Mouse (Mus musculus) forebrain, embryonic 16.5 days (tissue): ENCODE measurements around the gene Kbtbd2. TPM values are rescaled to one million over a fixed set of nuclear protein-coding genes. Genes with fewer than 3 reads are reported as not detected.

Experiments
- ATAC-seq: fragments of 200-750 bp; cut with Nextera tagmentation; 2 replicates; pipeline ENCODE4 v1.8.0; 2017; ENCODE audit warnings: mild to moderate bottlenecking, moderate library complexity
- H3K27ac ChIP-seq: fragments of 300-500 bp; sonication (generic); 2 replicates; pipeline ENCODE4 v1.5.1; 2014; ENCODE audit warnings: low read length, control low read depth
- H3K27me3 ChIP-seq: fragments of 300-500 bp; sonication (generic); replicated peaks from 2 replicates; pipeline ENCODE4 v1.6.1; 2014; ENCODE audit warnings: low read length; ENCODE audit not compliant: control insufficient read depth, insufficient read depth
- H3K36me3 ChIP-seq: fragments of 300-500 bp; sonication (generic); 2 replicates; pipeline ENCODE4 v1.6.1; 2014; ENCODE audit not compliant: control insufficient read depth, insufficient read depth
- H3K4me1 ChIP-seq: fragments of 300-500 bp; sonication (generic); replicated peaks from 2 replicates; pipeline ENCODE4 v1.6.1; 2014; ENCODE audit warnings: low read length; ENCODE audit not compliant: control insufficient read depth, insufficient read depth
- H3K4me2 ChIP-seq: fragments of 300-500 bp; sonication (generic); 2 replicates; pipeline ENCODE4 v1.6.1; 2014; ENCODE audit warnings: mild to moderate bottlenecking, low read length, control low read depth
- H3K4me3 ChIP-seq: fragments of 300-500 bp; sonication (generic); replicated peaks from 2 replicates; pipeline ENCODE4 v1.5.1; 2014; ENCODE audit warnings: mild to moderate bottlenecking, low read length, control low read depth
- H3K9ac ChIP-seq: fragments of 300-500 bp; sonication (generic); replicated peaks from 2 replicates; pipeline ENCODE4 v1.6.1; 2014; ENCODE audit warnings: low read depth, low read length, control low read depth
- H3K9me3 ChIP-seq: fragments of 300-500 bp; sonication (generic); 2 replicates; pipeline ENCODE4 v1.6.1; 2016; ENCODE audit warnings: low read length; ENCODE audit not compliant: control insufficient read depth
- WGBS: fragments of 180-500 bp; shearing (Covaris S2); extraction: QIAGEN DNeasy Blood & Tissue Kit; methylation state at CpG from one replicate; pipeline ENCODE4 v1.1.7; 2014; 5-methylcytosine and 5-hydroxymethylcytosine counted together
- polyA plus RNA-seq: library from polyadenylated mRNA; unstranded; fragments of >200 nt; fragmentation: Nextera tagmentation; extraction: Ambion mirVana; gene quantifications from 2 replicates; pipeline ENCODE4 v1.2.1, GENCODE M21; 2015

Gene Kbtbd2
- 31.1 and 36.5 TPM in 2 replicates for polyA plus RNA-seq

GRCm38 (mm10) chr6:56797311-56798151, at the start of gene Kbtbd2:
Gene Kbtbd2 (minus strand): TSS chr6:56797813.
- no peaks in the 10 kb centered on the region for H3K27me3 ChIP-seq
- peaks cover 26% of the 10 kb centered on the region for H3K4me1 ChIP-seq

GRCm38 (mm10) chr6:56844365-56844764, 46.8 kb upstream of the Kbtbd2 start:
- H3K9me3 ChIP-seq, result no peaks in the 10 kb centered on the region
- no peak overlapping the region for H3K27ac ChIP-seq
- H3K36me3 ChIP-seq, result no peaks in the 10 kb centered on the region
- no peak overlapping the region for H3K9ac ChIP-seq
- no peak overlapping the region for H3K4me2 ChIP-seq
- WGBS, result 94% methylated on average over 2 of the region's 2 CpGs
- no peak for ATAC-seq
- H3K27me3 ChIP-seq, result no peaks in the 10 kb centered on the region
- no peaks in the 10 kb centered on the region for H3K4me1 ChIP-seq
- H3K4me3 ChIP-seq, result no peak overlapping the region

More at GRCm38 (mm10) chr6:56797311-56798151, at the start of gene Kbtbd2:
- WGBS, result under 1% methylated on average over 94 of the region's 98 CpGs
- Histone ChIP-seq H3K27ac (peak within 1 kb of the TSS; percentile 99), H3K4me2 (peak within 1 kb of the TSS; percentile 94), H3K9me3 (no peaks in the 10 kb centered on the region), H3K4me3 (peak within 1 kb of the TSS; percentile 57), H3K9ac (peak within 1 kb of the TSS; percentile 93), H3K36me3 (no peaks in the 10 kb centered on the region)
- peak; percentile 94 for ATAC-seq

GRCm38 (mm10) chr6:56843229-56843628, 45.6 kb upstream of the Kbtbd2 start:
- Histone ChIP-seq H3K4me1 (no peaks in the 10 kb centered on the region), H3K4me2 (no peak overlapping the region), H3K9me3 (no peaks in the 10 kb centered on the region), H3K27ac (no peak overlapping the region), H3K27me3 (no peaks in the 10 kb centered on the region), H3K4me3 (no peak overlapping the region), H3K9ac (no peak overlapping the region), H3K36me3 (no peaks in the 10 kb centered on the region)
- 74% methylated on average over 3 of the region's 3 CpGs for WGBS
- no peak for ATAC-seq

GRCm38 (mm10) chr6:56837621-56838020, 40.0 kb upstream of the Kbtbd2 start:
- 94% methylated on average over 3 of the region's 3 CpGs for WGBS
- Histone ChIP-seq H3K36me3 (no peaks in the 10 kb centered on the region), H3K9ac (no peak overlapping the region), H3K4me3 (no peak overlapping the region), H3K27me3 (no peaks in the 10 kb centered on the region), H3K4me2 (no peak overlapping the region), H3K4me1 (no peaks in the 10 kb centered on the region), H3K9me3 (no peaks in the 10 kb centered on the region), H3K27ac (no peak overlapping the region)
- ATAC-seq, result no peak

GRCm38 (mm10) chr6:56837166-56837565, 39.6 kb upstream of the Kbtbd2 start:
- ATAC-seq, result no peak
- no peak overlapping the region for H3K9ac ChIP-seq
- WGBS, result 95% methylated on average over 12 of the region's 12 CpGs

GRCm38 (mm10) chr6:56835532-56835931, 37.9 kb upstream of the Kbtbd2 start:
- ATAC-seq, result no peak
- H3K27me3 ChIP-seq, result no peaks in the 10 kb centered on the region
- WGBS, result 87% methylated on average over 10 of the region's 10 CpGs
- no peak overlapping the region for H3K4me2 ChIP-seq
- no peaks in the 10 kb centered on the region for H3K9me3 ChIP-seq
- no peak overlapping the region for H3K9ac ChIP-seq
- no peak overlapping the region for H3K27ac ChIP-seq
- H3K36me3 ChIP-seq, result no peaks in the 10 kb centered on the region
- no peak overlapping the region for H3K4me3 ChIP-seq
- H3K4me1 ChIP-seq, result peaks cover 8% of the 10 kb centered on the region; the same call in 1 of the 2 replicates

More at GRCm38 (mm10) chr6:56837166-56837565, 39.6 kb upstream of the Kbtbd2 start:
- Histone ChIP-seq H3K4me2 (no peak overlapping the region), H3K27ac (no peak overlapping the region), H3K4me3 (no peak overlapping the region), H3K4me1 (0 out of 2 replicates have a peak, but pooled peaks cover 4% of the 10 kb centered on the region), H3K36me3 (no peaks in the 10 kb centered on the region), H3K27me3 (no peaks in the 10 kb centered on the region), H3K9me3 (no peaks in the 10 kb centered on the region)

GRCm38 (mm10) chr6:56834769-56835168, 37.2 kb upstream of the Kbtbd2 start:
- Histone ChIP-seq H3K4me2 (no peak overlapping the region), H3K27me3 (no peaks in the 10 kb centered on the region), H3K9me3 (no peaks in the 10 kb centered on the region), H3K4me3 (no peak overlapping the region), H3K9ac (no peak overlapping the region), H3K27ac (no peak overlapping the region), H3K36me3 (no peaks in the 10 kb centered on the region), H3K4me1 (peaks cover 8% of the 10 kb centered on the region; the same call in 1 of the 2 replicates)
- 61% methylated on average over 5 of the region's 5 CpGs for WGBS
- ATAC-seq, result no peak

GRCm38 (mm10) chr6:56832830-56833229, 35.2 kb upstream of the Kbtbd2 start:
- no peak overlapping the region for H3K4me2 ChIP-seq

GRCm38 (mm10) chr6:56832407-56832796, 34.8 kb upstream of the Kbtbd2 start:
- Histone ChIP-seq H3K27me3 (no peaks in the 10 kb centered on the region), H3K9me3 (no peaks in the 10 kb centered on the region), H3K4me2 (peak overlapping the region; percentile 87), H3K4me1 (peaks cover 8% of the 10 kb centered on the region; the same call in 1 of the 2 replicates), H3K36me3 (no peaks in the 10 kb centered on the region), H3K9ac (peak overlapping the region; percentile 70), H3K4me3 (peak overlapping the region; percentile 63), H3K27ac (no peak overlapping the region)
- peak; percentile 26 for ATAC-seq
- 4% methylated on average over 15 of the region's 15 CpGs for WGBS

More at GRCm38 (mm10) chr6:56832830-56833229, 35.2 kb upstream of the Kbtbd2 start:
- Histone ChIP-seq H3K9me3 (no peaks in the 10 kb centered on the region), H3K27me3 (no peaks in the 10 kb centered on the region), H3K4me1 (peaks cover 8% of the 10 kb centered on the region; the same call in 1 of the 2 replicates), H3K9ac (no peak overlapping the region), H3K27ac (no peak overlapping the region), H3K36me3 (no peaks in the 10 kb centered on the region), H3K4me3 (no peak overlapping the region)
- ATAC-seq, result no peak
